Mouse (Mus musculus) B cell, adult 2 months (primary cell): ENCODE data around the gene Ttc8.
A peak's percentile ranks its signal among the peaks of the same experiment; 100 is the strongest.
"Not testable (repeated sequence)": the region's sequence is repeated elsewhere in the genome, so short reads cannot be mapped to it uniquely, and the experiment has no call there.

Source experiments
- DNase-seq, 2 experiments: peaks; one replicate each; pipeline ENCODE4 v3.0.0; 2022

Ttc8 gene

DNA sequence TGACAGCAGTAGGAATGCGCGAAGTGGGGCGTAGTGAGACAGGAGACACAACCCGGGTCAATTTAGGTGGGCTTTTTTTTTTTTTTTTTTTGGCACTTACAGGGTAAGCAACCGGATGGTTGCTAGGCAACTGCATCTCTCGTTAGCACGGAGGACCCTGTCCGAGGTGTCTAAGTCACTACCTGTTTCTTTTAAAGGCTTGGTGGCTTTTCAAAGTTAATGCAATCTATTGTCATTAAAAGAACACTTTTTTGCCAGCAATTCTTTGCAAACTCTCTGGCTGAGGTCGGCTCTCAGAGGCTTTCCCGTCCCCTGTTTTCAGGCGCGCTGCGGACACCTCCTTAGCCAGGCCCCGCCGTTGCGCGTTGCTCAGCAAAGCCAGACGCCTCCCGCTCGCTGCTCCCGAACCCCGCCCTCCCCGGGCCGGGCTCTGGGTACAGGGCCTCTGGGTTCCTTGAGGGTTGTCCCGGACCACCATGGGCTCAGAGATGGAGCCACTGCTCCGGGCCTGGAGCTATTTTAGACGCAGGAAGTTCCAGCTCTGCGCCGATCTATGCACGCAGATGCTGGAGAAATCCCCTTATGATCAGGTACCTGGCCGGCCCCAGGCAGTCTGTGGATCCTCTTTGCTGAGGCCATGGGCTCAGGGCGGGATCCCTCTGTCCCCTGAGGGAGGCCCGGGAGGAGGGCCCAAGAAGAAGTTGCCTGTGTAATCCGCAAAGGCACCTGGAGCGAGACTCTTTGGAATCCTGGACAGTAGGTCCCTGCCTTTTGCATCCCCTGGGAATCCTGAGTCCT, at the start of gene Ttc8:
Gene Ttc8 (plus strand): TSS at position 381 of the 798 bp plus-strand sequence.
- DNase-seq: peak; percentile 79 to 84

DNA sequence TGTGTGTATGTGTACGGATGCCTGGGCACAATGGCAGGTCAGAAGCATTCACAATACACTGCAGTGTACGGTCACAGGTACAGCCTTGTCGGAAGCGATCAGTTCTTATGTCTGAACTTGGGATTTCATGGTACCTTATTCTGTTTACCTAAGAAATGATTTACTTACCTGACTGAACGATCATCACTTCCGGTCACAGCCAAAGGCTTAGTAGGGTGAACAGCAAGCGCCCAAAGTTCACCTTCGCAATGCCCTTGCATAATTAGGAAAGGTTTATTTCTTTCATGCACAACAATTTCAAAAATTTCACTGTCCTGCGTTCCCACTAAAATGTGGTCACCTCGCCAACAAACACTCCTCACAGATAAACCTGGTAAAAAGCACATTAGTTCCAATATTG, 47.5 kb upstream of the Ttc8 start:
- DNase-seq: no peak

DNA sequence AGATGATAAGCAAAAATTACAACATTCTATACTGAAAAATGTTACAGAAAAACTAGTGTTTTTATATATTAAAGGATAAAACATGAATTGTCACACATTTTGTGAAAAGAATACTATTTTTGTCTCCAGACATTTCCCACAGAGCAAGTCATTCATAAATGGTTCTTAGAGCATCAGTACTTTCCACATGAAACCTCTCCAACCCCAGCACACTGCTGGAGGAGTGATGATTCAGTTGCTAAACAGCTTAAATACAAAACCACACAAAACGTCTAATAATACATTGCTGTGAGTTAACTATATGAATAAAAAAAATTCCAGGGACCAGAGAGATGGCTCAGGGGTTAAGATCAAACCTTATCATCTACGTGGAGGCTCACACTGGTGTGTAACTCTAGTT, 45.2 kb upstream of the Ttc8 start:
- no peak for DNase-seq

DNA sequence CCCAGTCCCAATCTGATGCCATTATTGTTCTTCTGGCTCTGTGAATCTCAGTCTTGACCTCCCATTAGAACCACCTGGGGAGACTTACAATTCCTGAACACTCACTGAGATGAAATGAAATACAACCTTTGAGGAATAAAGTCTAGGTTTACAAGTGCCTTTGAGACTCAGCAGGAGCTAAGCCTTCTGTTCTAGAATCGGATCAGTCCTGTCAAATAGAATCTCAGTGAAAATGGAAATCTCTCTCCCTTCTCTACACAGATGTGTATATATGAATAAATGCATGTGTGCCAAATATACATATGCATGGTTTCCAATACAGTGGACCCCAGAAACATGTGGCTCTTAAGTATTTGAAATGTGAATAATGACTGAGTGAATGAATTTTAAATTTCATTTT, 41.7 kb upstream of the Ttc8 start:
- no peak for DNase-seq

DNA sequence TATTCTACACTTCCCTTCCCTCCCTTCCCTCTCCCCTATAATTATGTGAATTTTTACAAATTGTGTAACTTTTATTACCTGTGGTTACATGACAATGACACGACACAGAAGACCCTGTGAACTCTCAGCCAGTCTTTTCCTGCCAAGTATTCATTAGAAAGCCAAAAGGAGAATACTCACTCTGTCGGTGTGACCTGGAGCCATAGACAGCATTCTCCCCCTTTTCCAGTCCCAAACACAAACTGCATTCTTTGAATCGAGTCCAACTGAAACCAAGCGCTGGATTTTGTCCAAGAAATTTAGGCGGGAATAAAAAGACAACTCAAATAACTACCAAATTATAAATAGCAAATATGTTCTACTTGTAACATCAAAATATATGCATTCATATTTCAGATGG, 38.6 kb upstream of the Ttc8 start:
- DNase-seq: no peak

DNA sequence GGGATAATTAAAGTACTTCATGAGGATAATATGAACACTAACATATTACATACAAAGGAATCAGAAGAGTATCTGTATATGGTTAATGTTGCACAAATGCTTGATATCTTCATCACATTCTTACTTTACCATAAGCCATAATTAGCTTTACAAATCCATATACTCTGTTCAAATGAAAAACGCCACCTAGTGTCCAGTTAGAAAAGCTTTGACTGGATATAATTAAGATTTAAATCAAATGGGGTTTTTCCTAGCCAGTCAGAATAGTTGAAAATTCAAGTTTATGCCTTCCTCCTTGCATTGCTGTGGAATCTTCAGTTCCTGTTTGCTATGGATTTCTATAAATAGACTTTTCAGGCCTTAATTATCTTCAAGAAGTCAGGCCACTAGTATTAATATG, 35.9 kb upstream of the Ttc8 start:
- no peak for DNase-seq

DNA sequence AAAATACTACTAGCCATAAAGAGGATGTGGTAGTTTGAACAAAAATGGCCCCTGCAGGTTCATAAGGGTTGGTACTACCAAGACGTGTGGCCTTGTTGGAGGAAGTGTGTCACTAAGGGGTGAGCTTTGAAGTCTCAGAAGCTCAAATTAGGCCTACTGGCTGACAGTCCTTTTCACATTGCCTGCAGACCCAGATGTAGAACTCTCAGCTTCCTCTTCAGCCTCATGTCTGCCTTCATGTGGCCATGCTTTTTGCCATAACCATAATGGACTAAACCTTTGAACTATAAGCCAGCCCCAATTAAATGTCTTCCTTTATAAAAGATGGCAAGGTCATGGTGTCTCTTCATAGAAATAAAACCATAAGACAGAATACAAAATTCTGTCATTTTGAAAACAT, 23.6 kb upstream of the Ttc8 start:
- DNase-seq: no peak

DNA sequence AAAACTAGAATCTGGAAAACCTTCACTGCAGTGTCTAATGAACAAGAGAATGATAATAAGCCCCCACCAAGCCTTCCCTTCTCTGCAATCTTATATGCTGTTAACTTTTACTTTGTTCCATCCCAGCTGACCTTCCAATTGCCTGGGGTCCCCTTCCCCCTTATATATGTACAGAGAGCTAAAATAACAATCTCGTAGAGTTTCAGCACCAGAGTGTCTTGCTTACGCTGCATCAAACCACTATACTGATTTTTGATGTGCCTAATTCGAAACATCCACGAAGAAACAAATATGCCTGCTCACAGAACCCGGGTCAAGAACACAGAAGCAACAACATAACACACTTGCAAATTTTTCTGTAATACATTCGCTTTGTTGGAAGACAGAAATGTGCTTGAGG, 20.7 kb upstream of the Ttc8 start:
- DNase-seq: no peak

DNA sequence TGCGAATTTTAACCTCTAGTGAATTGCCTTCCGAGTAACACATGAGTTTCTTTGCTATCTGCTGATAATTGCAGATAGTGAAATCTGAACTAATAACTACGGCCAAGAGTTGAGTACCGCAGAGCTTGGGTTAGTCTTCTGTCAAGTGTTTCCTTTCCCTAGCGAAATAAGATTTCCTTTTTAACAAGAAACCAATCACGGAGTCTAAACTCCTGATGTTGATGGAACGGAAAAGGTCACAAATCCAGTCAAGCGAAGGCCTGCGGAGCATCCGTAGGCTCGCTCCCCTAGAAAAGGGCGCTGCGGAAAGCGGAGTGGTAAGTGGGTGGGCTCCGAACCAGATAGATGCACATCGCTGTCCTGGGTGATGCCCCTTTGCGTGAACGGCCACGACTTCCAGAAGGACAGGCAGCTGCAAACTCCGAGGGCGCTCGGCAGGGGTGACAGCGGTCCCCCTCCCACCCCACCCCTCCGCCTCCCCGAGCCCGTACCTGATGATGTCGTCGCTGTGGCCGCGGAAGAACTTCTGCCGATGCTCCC, 20.0 kb upstream of the Ttc8 start:
- DNase-seq: no peak

DNA sequence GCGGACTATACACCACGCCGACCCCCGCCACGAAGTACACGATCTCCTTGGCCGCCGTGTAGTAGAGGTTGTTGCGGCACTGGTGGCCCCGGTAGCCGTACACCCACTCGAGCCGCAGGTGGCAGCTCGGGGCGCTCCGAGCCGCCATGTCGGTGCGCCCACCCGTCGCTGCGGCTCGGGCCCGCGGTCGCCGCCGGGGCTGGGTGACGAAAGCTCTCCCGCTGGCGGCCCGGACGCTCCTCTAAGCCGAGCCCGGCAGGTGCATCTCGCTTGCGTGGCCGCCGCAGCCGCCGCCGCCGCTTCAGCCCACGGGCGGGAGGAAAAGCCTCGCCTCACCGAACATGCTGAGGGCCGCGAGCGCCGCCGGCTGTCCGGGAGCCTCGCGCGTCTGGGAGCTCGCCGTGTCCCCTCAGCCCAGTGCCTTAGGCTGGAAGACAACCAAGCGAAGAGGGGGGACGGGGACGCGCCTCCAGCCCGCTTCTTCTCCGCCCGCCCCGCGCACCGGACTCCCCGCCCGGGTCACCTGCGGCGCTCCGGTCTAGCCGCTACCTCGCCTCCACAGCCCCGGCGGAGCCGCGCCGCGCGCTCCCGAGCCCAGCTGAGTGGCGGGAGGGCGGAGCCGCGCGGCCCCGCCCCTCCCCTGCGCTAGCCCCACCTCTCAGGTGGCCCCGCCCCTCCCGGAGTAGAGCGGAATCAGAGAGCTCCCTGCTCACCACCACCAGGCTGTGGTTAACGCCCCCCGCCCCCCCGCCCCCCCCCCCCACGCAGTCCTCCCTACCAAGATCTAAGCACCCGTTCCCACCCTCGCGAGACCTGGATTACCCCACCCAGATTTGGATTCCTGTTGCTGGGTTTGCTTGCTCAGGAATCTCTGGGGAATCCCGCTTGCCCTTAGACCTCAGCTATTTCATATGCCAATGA, 19.2 kb upstream of the Ttc8 start, which contains the start of gene Eml5:
Gene Eml5 (minus strand): TSS at position 604 of the 921 bp plus-strand sequence.
- peak; percentile 85 to 88 for DNase-seq

DNA sequence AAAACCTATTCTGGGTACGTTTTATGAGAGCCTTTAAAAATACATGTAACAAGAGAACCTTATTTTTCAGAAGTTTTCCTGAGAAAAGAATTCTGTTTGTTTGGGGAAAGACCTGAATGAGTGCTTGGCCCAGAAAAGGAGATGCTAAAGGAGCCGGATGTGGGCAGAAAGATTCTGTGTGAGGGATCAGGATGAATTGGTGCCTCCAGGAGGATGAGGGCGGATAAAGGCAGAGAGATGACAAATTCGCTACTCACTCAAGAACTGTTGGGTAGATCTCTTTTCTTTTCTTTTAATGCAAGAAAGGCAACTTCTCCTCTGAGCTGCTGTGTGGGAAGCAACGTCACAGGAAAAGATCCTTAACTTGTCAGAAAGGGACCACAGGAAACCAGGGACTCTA, 14.9 kb upstream of the Ttc8 start:
- DNase-seq: no peak

DNA sequence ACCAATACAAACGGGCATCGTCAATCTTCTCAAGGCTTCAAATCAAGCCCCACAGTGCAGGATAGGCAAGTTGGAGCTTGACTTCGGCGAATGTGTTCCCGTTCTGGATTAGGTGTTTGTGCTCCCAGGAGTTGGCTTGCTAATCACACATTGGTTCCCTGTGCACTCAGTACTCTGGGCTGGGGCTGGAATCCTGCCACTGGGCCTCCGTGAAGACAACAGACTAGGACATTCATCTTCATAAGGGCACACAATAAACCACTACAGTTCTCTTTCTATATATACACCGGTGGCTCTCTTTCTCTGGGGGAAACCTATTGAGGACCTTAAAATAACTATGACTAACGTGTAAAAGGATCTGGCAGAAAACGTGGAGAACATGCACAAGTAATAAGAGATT, 10.3 kb upstream of the Ttc8 start:
- no peak for DNase-seq

DNA sequence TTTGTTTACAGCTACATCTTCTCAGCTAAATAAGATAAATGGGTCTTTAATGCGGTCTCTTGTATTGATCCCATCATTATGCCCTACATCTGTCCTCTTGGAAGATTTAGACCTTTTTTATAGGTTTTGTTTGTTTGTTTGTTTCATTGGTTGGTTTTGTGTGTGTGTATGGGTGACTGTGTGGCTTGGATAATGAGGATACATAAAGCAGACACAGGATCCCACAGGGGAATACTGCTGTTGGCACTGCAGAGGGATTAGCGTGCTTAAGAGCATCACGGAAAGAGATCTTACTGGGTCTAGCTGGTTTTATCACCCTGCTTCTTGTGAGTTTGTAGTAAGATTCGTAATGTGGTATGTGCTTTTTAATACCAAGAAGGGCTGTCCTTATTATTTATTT, 10.8 kb downstream of the Ttc8 start:
- no peak for DNase-seq

DNA sequence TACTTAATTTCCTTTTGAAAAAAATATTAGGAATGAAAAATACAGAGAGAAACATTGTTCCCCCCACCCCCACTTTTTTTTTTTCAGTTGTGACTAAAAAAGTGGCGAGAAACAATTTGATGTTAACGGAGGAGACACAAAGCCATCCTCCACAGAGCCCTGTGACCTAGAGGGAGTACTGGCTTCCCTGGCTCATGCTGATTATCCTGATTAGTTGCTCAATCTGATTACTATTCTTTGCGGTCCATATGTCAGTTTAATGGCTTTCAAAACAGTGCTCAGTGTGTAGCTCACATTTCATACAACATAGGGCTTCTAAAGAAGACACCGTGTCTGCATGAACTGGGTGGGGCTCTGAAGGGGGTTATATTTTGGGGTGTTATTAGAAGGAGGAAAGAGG, 12.1 kb downstream of the Ttc8 start:
- DNase-seq: no peak

DNA sequence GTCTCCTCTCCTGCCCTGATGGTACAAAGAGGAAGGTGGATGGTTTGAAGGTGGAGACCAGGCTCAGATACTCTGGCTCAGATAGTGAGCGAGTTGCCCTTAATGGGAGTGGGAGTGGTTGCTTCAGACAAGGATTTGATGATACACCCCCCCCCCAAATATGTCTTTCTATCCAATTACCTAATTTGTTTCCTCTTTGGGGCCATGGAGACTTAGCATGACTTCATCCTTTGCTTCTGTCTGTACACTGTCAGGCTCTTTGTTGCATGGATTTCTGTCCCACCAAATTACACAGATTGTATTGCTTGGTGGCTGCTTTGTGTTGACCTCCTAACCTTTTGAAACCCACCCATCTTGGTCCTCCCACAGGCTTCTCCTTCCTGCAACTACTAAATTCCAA, 12.5 kb downstream of the Ttc8 start:
- no peak for DNase-seq

DNA sequence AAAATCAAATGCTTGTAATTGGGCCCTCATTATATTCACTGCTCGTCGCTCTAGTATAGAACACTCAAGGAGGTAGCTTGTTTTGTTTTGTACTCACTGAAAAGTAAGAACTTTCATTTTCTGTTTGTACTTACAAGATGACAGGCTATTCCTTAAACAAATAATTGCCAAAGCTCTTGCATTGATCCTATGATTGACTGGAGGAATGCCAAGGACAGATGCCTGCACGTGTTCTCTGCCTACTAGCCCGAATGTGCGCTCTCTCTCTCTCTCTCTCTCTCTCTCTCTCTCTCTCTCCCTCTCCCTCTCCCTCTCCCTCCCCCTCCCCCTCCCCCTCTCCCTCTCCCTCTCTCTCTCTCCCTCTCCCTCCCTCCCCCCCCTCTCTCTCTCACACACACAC, 30.9 kb downstream of the Ttc8 start:
- DNase-seq: not testable (repeated sequence)

DNA sequence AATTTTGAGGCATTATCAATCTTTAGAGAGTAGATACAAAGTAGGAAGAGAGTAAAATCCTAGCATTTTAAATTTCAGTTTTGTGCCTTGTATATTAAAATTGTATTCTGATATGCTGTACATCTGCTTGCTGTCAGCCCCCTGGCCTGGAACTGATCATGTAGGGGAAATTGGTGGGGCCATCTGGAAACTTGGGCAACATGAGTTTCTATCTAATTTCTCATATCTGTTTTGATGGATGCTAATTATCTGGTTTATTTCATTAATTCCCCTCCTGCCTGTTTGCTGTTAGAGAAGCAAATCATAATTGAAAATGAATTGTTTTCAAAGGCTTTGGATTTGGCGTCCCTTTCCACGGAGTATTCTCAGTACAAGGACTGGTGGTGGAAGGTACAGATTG, 36.6 kb downstream of the Ttc8 start:
- DNase-seq: no peak

DNA sequence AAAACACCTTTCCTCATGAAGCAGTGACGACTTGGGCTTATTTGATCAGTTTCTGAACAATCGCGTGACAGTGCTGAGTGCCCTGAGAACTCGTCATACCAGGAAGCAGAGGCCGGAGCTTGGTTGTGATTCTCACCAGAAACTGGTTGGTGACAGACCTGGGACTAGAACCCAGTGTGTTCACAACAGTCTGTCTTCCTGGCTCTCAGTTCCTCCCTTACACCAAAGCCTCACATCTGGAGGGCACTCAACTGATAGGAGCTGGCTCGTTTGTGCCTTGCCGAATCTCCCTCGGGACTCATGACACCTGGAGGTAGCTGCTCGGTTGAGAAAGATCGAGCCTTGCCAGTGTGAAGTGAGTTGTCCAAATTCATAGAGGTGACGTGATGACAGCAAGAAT, 37.1 kb downstream of the Ttc8 start:
- peak; percentile 3 to 7 for DNase-seq

DNA sequence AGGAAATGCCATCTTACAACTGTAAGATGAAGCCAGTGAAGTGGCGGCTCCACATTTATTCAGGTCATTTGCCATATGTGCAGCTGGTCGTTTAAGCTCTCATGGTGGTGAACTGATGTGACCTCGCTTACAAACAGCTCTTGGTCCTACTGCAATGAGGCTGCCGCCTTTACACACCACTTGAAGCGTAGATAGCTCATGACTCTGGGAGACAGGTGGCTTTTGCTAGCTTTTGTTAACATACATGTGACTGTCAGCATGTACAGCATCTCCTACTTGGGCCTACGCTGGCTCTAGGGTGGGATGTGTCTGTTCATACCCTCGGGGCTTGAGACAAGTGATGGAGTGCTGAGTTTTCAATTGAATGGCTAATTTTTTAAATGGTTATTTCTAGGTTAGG, 40.6 kb downstream of the Ttc8 start:
- no peak for DNase-seq

DNA sequence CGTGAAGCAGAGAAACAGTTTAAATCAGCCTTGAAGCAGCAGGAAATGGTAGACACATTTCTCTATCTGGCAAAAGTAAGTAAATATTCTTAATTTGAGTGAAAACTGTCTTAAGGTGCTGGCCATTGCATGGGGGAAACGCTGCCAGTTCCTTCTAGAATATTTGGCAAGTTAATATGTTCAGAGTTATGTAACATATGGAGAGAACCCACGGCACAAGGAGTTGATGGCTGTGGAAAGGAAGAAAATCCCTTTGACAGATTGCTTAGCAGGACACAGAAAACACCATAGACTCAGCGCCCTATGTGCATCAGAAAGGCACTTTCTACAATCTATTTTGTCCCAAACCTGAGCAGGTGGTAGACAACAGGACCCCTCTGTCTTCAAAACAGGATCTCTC, 41.0 kb downstream of the Ttc8 start:
- no peak for DNase-seq

DNA sequence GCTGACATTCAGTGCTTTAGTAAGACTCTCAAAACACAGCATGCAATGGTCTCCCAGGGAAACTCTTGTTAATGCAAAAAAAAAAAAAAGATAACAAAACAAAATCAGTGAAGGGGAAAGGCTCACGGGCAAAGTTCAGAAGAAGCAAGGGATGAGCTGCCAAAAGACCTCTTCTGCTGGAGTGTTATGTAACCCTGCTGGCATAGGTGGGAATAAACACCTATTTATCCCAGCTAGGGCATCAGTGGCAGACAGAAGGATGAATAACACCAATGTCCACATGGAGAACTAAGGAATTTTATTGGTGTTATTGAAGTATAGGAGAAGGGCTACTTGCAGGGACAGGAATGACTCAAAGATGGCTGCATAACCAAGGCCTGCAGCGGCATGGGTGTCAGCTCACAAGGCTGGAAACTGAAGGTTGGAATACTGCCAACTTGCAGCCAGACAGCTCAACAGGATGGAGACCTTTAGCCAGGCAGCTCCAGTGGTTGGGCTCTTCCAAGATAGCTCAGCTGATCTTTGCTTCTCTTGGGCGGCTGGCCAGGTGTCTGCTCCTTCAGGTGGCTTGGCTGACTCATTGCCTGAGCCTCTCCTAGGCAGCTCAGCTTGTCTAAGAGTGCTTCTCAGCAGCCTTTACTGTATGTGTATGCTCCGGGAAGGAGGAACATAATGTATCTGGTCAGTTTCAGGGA, 45.2 kb downstream of the Ttc8 start:
- no peak for DNase-seq

DNA sequence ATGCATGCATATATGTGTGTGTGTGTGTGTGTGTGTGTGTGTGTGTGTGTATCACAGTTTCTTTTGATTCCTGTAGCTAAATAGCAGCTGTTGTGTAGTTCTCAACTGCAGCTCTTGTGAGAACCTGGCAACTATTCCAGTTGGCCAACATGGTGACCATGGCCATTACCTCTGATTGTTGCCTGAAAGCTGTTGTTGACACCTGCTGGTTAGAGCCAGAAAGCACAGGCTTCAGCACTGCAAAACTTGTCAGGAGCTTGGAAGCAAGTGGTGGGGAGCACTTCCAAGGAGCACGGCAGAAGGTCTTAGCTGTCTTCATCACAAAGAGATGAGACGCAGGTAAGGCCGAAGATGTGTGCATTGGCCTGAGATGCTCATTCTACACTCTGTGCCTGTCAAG, 51.9 kb downstream of the Ttc8 start:
- DNase-seq: no peak

DNA sequence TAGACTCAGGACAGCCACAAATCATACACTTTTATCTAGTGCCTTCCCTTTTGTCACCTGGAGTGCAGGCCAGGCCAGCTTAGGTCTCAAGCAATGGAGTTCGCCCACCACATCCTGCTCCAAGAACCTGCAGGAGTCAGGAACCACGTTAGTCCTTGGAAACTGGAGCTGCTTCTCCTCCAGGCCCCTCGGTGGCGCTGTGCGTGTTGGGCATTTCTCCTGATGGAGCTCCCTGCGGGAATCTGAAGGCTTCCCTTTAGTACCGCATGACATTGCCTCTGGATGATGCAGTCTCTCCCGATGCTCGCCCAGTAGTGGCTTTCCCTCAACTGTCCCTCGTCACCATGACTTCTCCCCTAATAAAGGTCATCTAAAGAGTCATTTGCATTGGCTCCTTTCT, 53.1 kb downstream of the Ttc8 start:
- no peak for DNase-seq
